Mouse (Mus musculus): ENCODE measurements around the gene Syt3.

DNA sequence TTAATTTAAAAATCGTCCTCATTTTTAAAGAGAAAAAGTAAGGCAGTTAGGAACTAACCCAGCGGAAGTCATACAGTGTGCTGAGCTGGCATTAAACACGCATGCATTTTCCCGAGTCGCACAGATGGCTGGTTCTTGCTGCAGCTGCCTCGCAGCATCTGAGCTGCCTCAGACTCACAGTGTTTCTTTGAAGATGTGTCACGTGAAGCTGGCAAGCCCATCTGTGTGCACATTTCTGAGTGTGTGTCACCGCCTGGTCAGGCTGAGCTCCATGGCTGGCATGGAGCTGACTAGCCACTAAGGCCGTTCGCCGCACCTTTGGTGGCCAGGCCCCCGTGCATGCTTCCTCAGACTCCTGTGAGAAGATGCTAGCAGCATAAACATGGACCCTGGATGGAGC, 1.4 kb upstream of the Syt3 start:
- TF ChIP-seq GATA1 (IDR thresholded peaks at IDR 0.05; ENCODE audit: borderline replicate concordance, low read length) (no peak), FLI1 (IDR thresholded peaks at IDR 0.05; ENCODE audit: low read length) (no peak)
